Mouse (Mus musculus): ENCODE results near the gene Trnau1ap.

- TF ChIP-seq CTCF (IDR thresholded peaks at IDR 0.05; ENCODE audit: control insufficient read depth, insufficient read depth, insufficient replicate concordance, low read depth, low read length) (no peak), POLR2A (IDR thresholded peaks at IDR 0.05; ENCODE audit: control insufficient read depth, low read depth, low read length) (no peak)
These were observed 27.9 kb downstream of the Trnau1ap start for GRCm38 (mm10) chr4:132301486-132301885.
